Mouse (Mus musculus) sigmoid colon, adult 10 weeks (tissue): ENCODE data around the gene Arid5a. TPM values are rescaled to one million over a fixed set of nuclear protein-coding genes. Genes with fewer than 3 reads are reported as not detected.

ENCODE experiments used
- polyA plus RNA-seq: library from polyadenylated mRNA; stranded (reverse); fragments of 350-450 nt; fragmentation: Illumina TruSeq; extraction: RNeasy Lipid Tissue Mini Kit (QIAGEN cat#74804); gene quantifications from one replicate; pipeline ENCODE4 v1.2.3, GENCODE M21; 2014; ENCODE audit warnings: low read depth, low replicate concordance

The Arid5a gene
- 0.50 TPM for polyA plus RNA-seq

GRCm38 (mm10) chr1:36307495-36308280 lies at the start of gene Arid5a:
Gene Arid5a (plus strand): TSS chr1:36307733.

GRCm38 (mm10) chr1:36274455-36274854 lies 33.1 kb upstream of the Arid5a start, which contains the start of gene Neurl3:
Gene Neurl3 (minus strand): TSS chr1:36274679.

GRCm38 (mm10) chr1:36368969-36369645 lies 61.6 kb downstream of the Arid5a start, which contains the start of gene Kansl3:
Gene Kansl3 (minus strand): TSS chr1:36369181.

GRCm38 (mm10) chr1:36371934-36372845 lies 64.7 kb downstream of the Arid5a start, which contains the start of gene Fer1l5:
Gene Fer1l5 (plus strand): TSS chr1:36372291.

Other genes starting within 250 kb of the Arid5a start
- 10.8 TPM for gene Hs6st1, start 239.3 kb upstream of the Arid5a start, polyA plus RNA-seq
- gene Uggt1, start 63.0 kb upstream of the Arid5a start, polyA plus RNA-seq: 82.1 TPM
- gene Neurl3, start 33.1 kb upstream of the Arid5a start, polyA plus RNA-seq: 107 TPM
- 25.1 TPM for gene Kansl3, start 61.4 kb downstream of the Arid5a start, polyA plus RNA-seq
- not detected for gene Fer1l5, start 64.6 kb downstream of the Arid5a start, polyA plus RNA-seq
- 7.7 TPM for gene Lman2l, start 137.5 kb downstream of the Arid5a start, polyA plus RNA-seq
- gene Cnnm4, start 163.9 kb downstream of the Arid5a start, polyA plus RNA-seq: 75.3 TPM
- 9.8 TPM for gene Cnnm3, start 204.1 kb downstream of the Arid5a start, polyA plus RNA-seq
- gene Ankrd23, start 229.2 kb downstream of the Arid5a start, polyA plus RNA-seq: 5.0 TPM
- gene Gm42417, start 231.7 kb downstream of the Arid5a start, polyA plus RNA-seq: not detected
- 3.0 TPM for gene Ankrd39, start 239.7 kb downstream of the Arid5a start, polyA plus RNA-seq